Mouse (Mus musculus): ENCODE measurements around the gene Tas2r136. TPM values are rescaled to one million over a fixed set of nuclear protein-coding genes. Genes with fewer than 3 reads are reported as not detected.

Tas2r136 gene
- not detected for polyA plus RNA-seq (2014; fragmentation: Illumina TruSeq; extraction: RNeasy Lipid Tissue Mini Kit (QIAGEN cat#74804); ENCODE audit: low read depth, low replicate concordance)

GRCm38 (mm10) chr6:132778062-132778461 lies at the start of gene Tas2r136:
Gene Tas2r136, minus strand, starts transcription at chr6:132778162.

DNA sequence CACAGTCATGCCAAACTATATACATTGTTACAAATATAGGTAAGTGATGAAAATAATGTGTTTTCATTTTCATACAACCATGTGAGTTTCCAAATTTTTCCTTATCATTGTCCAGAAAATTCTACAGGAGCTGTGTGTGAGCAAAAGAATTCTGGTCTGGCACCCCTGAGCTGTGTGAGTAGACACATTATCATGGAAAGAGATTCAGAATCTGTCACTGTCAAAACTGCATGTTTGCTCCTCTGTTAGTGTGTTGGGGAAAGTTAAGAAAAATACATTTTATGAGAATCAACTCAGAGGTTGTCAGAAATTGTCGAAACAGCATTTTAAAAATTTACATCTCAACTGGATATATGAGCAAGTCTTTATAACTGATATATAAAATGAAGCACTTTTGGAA lies 24.6 kb upstream of the Tas2r136 start, which contains the start of gene Tas2r117:
TSS of gene Tas2r117 (plus strand) at position 301 of the 400 bp plus-strand sequence.

DNA sequence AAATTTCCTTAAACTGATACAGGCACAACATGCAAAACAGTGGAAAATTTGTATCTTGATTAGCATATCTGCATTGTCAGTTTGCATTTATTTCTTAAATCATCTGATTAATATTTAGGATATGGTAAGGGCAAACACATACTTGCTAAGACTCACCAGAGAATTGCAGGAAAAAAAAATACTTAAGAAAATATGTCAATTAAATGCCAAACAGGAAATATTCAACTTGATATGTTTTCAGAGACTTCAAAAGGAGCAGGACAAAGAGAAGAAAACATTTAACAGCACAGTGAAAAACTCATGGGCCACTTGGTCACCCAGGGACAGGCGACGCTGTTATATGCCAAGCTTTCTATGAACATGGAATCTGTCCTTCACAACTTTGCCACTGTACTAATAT lies 16.1 kb downstream of the Tas2r136 start, which contains the start of gene Tas2r102:
TSS of gene Tas2r102 (plus strand) at position 301 of the 400 bp plus-strand sequence.

DNA sequence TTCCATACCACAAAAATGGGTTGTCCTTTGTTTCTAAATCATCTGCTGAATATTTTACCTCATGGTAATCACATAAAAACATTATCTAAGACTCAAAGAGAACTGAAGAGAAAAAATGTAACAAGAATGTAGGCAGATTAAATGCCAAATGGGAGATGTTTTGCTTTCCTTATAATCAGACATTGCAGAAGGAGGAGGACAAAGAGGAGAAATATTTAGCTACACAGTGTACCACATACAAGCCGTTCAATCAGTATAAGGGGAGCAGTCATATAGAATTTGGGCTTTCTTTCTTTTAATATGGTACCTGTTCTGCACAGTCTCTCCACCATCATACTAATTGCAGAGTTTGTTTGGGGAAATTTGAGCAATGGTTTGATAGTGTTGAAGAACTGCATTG lies 23.5 kb downstream of the Tas2r136 start, which contains the start of gene Tas2r124:
TSS of gene Tas2r124 (plus strand) at position 301 of the 400 bp plus-strand sequence.

GRCm38 (mm10) chr6:132737935-132738334 lies 40.0 kb downstream of the Tas2r136 start, which contains the start of gene Tas2r115:
Gene Tas2r115, minus strand, starts transcription at chr6:132738035.

Other genes starting within 250 kb of the Tas2r136 start
- gene Prh1, start 208.4 kb downstream of the Tas2r136 start, polyA plus RNA-seq (2014; fragmentation: Illumina TruSeq; extraction: RNeasy Lipid Tissue Mini Kit (QIAGEN cat#74804); ENCODE audit: low read depth, low replicate concordance): not detected
- not detected for gene Prp2, start 182.2 kb downstream of the Tas2r136 start, polyA plus RNA-seq (2014; fragmentation: Illumina TruSeq; extraction: RNeasy Lipid Tissue Mini Kit (QIAGEN cat#74804); ENCODE audit: low read depth, low replicate concordance)
- not detected for gene A630073D07Rik, start 126.6 kb downstream of the Tas2r136 start, polyA plus RNA-seq (2014; fragmentation: Illumina TruSeq; extraction: RNeasy Lipid Tissue Mini Kit (QIAGEN cat#74804); ENCODE audit: low read depth, low replicate concordance)
- gene Tas2r120, start 121.2 kb downstream of the Tas2r136 start, polyA plus RNA-seq (2014; fragmentation: Illumina TruSeq; extraction: RNeasy Lipid Tissue Mini Kit (QIAGEN cat#74804); ENCODE audit: low read depth, low replicate concordance): not detected
- not detected for gene Tas2r121, start 77.2 kb downstream of the Tas2r136 start, polyA plus RNA-seq (2014; fragmentation: Illumina TruSeq; extraction: RNeasy Lipid Tissue Mini Kit (QIAGEN cat#74804); ENCODE audit: low read depth, low replicate concordance)
- not detected for gene Tas2r122, start 66.2 kb downstream of the Tas2r136 start, polyA plus RNA-seq (2014; fragmentation: Illumina TruSeq; extraction: RNeasy Lipid Tissue Mini Kit (QIAGEN cat#74804); ENCODE audit: low read depth, low replicate concordance)
- not detected for gene Tas2r115, start 40.1 kb downstream of the Tas2r136 start, polyA plus RNA-seq (2014; fragmentation: Illumina TruSeq; extraction: RNeasy Lipid Tissue Mini Kit (QIAGEN cat#74804); ENCODE audit: low read depth, low replicate concordance)
- not detected for gene Tas2r124, start 23.4 kb downstream of the Tas2r136 start, polyA plus RNA-seq (2014; fragmentation: Illumina TruSeq; extraction: RNeasy Lipid Tissue Mini Kit (QIAGEN cat#74804); ENCODE audit: low read depth, low replicate concordance)
- gene Tas2r102, start 16.0 kb downstream of the Tas2r136 start, polyA plus RNA-seq (2014; fragmentation: Illumina TruSeq; extraction: RNeasy Lipid Tissue Mini Kit (QIAGEN cat#74804); ENCODE audit: low read depth, low replicate concordance): not detected
- not detected for gene Tas2r117, start 24.7 kb upstream of the Tas2r136 start, polyA plus RNA-seq (2014; fragmentation: Illumina TruSeq; extraction: RNeasy Lipid Tissue Mini Kit (QIAGEN cat#74804); ENCODE audit: low read depth, low replicate concordance)
- not detected for gene Tas2r123, start 69.0 kb upstream of the Tas2r136 start, polyA plus RNA-seq (2014; fragmentation: Illumina TruSeq; extraction: RNeasy Lipid Tissue Mini Kit (QIAGEN cat#74804); ENCODE audit: low read depth, low replicate concordance)
- gene Tas2r116, start 77.3 kb upstream of the Tas2r136 start, polyA plus RNA-seq (2014; fragmentation: Illumina TruSeq; extraction: RNeasy Lipid Tissue Mini Kit (QIAGEN cat#74804); ENCODE audit: low read depth, low replicate concordance): not detected
- gene Tas2r110, start 89.8 kb upstream of the Tas2r136 start, polyA plus RNA-seq (2014; fragmentation: Illumina TruSeq; extraction: RNeasy Lipid Tissue Mini Kit (QIAGEN cat#74804); ENCODE audit: low read depth, low replicate concordance): not detected
- not detected for gene Tas2r113, start 114.8 kb upstream of the Tas2r136 start, polyA plus RNA-seq (2014; fragmentation: Illumina TruSeq; extraction: RNeasy Lipid Tissue Mini Kit (QIAGEN cat#74804); ENCODE audit: low read depth, low replicate concordance)
- gene Tas2r125, start 131.5 kb upstream of the Tas2r136 start, polyA plus RNA-seq (2014; fragmentation: Illumina TruSeq; extraction: RNeasy Lipid Tissue Mini Kit (QIAGEN cat#74804); ENCODE audit: low read depth, low replicate concordance): 0.39 TPM
- gene Tas2r129, start 172.9 kb upstream of the Tas2r136 start, polyA plus RNA-seq (2014; fragmentation: Illumina TruSeq; extraction: RNeasy Lipid Tissue Mini Kit (QIAGEN cat#74804); ENCODE audit: low read depth, low replicate concordance): not detected
- not detected for gene Tas2r131, start 179.8 kb upstream of the Tas2r136 start, polyA plus RNA-seq (2014; fragmentation: Illumina TruSeq; extraction: RNeasy Lipid Tissue Mini Kit (QIAGEN cat#74804); ENCODE audit: low read depth, low replicate concordance)
- gene Tas2r109, start 202.8 kb upstream of the Tas2r136 start, polyA plus RNA-seq (2014; fragmentation: Illumina TruSeq; extraction: RNeasy Lipid Tissue Mini Kit (QIAGEN cat#74804); ENCODE audit: low read depth, low replicate concordance): not detected